ENCODE assay signal across 7 mouse cellular contexts in genomic region chr17:21909456-21910052, GRCm38 (mm10). TPM values are rescaled to one million over a fixed set of nuclear protein-coding genes. Genes with fewer than 3 reads are reported as not detected.
DNase-seq lines count a peak whose midpoint lies in the region; ATAC-seq lines count a peak whose summit lies in the region.
"Not testable (repeated sequence)": the region's sequence is repeated elsewhere in the genome, so short reads cannot be mapped to it uniquely, and the experiment has no call there.

TSS of gene Zfp995 (minus strand) at chr17:21909926.

- intact Hi-C loops in gastrocnemius, postnatal 36 days (cut with DNase I); left cerebral cortex, postnatal 25 days (cut with DNase I): not testable (repeated sequence)

- H3K4me1 ChIP-seq in intestine, embryonic 16.5 days (ENCODE audit: control insufficient read depth, insufficient read depth, low read length): not testable (repeated sequence)

- peak; percentile 100 for ATAC-seq in intestine, embryonic 16.5 days

- DNase-seq in adrenal gland, adult 2 months: peak; percentile 73
- peak; percentile 20 for DNase-seq in embryo, embryonic 11.5 days (ENCODE audit: low read depth, low spot score)
- peak; percentile 21 to 48 for DNase-seq in gastrocnemius, postnatal 36 days
- DNase-seq in left cerebral cortex, postnatal 25 days (ENCODE audit: low spot score in 2 of 2): peak; percentile 59 to 75
- peak; percentile 56 for DNase-seq in mesoderm, embryonic 11.5 days (ENCODE audit: low read depth, low spot score)
- peak; percentile 66 for DNase-seq in right cerebral cortex, postnatal 25 days

- H3K4me2 ChIP-seq in intestine, embryonic 16.5 days (ENCODE audit: low read depth, low read length): peak within 1 kb of the TSS; percentile 78

- not testable (repeated sequence) for H3K9me3 ChIP-seq in intestine, embryonic 16.5 days (ENCODE audit: control insufficient read depth, low read length)

- H3K36me3 ChIP-seq in intestine, embryonic 16.5 days (ENCODE audit: control insufficient read depth, insufficient read depth, low read length): not testable (repeated sequence)

- WGBS in intestine, embryonic 16.5 days: under 1% methylated on average over 24 of the region's 24 CpGs

- peak within 1 kb of the TSS; percentile 54 for H3K27ac ChIP-seq in intestine, embryonic 16.5 days (ENCODE audit: low read length)

- H3K4me3 ChIP-seq in intestine, embryonic 16.5 days (ENCODE audit: low read length): peak within 1 kb of the TSS; percentile 76

- H3K9ac ChIP-seq in intestine, embryonic 16.5 days (ENCODE audit: low read depth, low read length): peak within 1 kb of the TSS; percentile 82

- not testable (repeated sequence) for H3K27me3 ChIP-seq in intestine, embryonic 16.5 days (replicated peaks; ENCODE audit: control insufficient read depth, insufficient read depth, low read length)

RNA-seq across cellular contexts. Expression of gene Zfp995, which starts in this region (rescaled TPM):
- 1 to 10 TPM; 1.5 to 2.6 TPM for total RNA-seq in adrenal gland, adult 2 months (2021)
- polyA plus RNA-seq in adrenal gland, adult 2 months (2012; rRNA removed): not detected in 2 replicates
- 1 to 10 TPM in 1 of 2 experiments, under 1 TPM in 1; 0.87 to 1.0 TPM for total RNA-seq in gastrocnemius, postnatal 36 days (2021)
- polyA plus RNA-seq in intestine, embryonic 16.5 days (2015; fragmentation: Nextera tagmentation; extraction: Ambion mirVana): 9.2 and 9.3 TPM in 2 replicates
- total RNA-seq in left cerebral cortex, postnatal 25 days (2021): 1 to 10 TPM; 4.6 to 5.2 TPM

Comparison
In these comparisons a context has a peak if more than half of its experiments do, and no peak if none do; other contexts are left out.
1. Peak in every context shown above with its lines: DNase-seq, ATAC-seq, H3K4me3 ChIP-seq and H3K27ac ChIP-seq.
2. RNA of gene Zfp995 (polyA plus RNA-seq): 9.2 to 9.3 TPM in intestine, embryonic 16.5 days; not detected in adrenal gland, adult 2 months; every median in the first group is over 10 times any median in the second.
3. DNase-seq: peak in every context shown above with its lines; median percentile 73 in adrenal gland, adult 2 months; 67 in left cerebral cortex, postnatal 25 days; 66 in right cerebral cortex, postnatal 25 days; 56 in mesoderm, embryonic 11.5 days; 34 in gastrocnemius, postnatal 36 days; 20 in embryo, embryonic 11.5 days.